Mouse (Mus musculus) urinary bladder, postnatal 25 days (tissue): ENCODE results near the gene Eaf2.
A peak's percentile ranks its signal among the peaks of the same experiment; 100 is the strongest.
"Not testable (repeated sequence)": the region's sequence is repeated elsewhere in the genome, so short reads cannot be mapped to it uniquely, and the experiment has no call there.

Experiments used
- DNase-seq: peaks from one replicate; pipeline ENCODE4 v3.0.0; 2022; ENCODE audit warnings: low spot score

Eaf2 gene

GRCm38 (mm10) chr16:36846894-36847293, 27.9 kb downstream of the Eaf2 start:
- not testable (repeated sequence) for DNase-seq

GRCm38 (mm10) chr16:36828820-36829219, 46.0 kb downstream of the Eaf2 start:
- DNase-seq, result no peak

GRCm38 (mm10) chr16:36828054-36828786, 46.6 kb downstream of the Eaf2 start, which contains the start of gene Iqcb1:
Gene Iqcb1, plus strand, starts transcription at chr16:36828385.
- peak; percentile 74 for DNase-seq

- no peak for DNase-seq
Measured at GRCm38 (mm10) chr16:36827611-36828053, 47.2 kb downstream of the Eaf2 start.

GRCm38 (mm10) chr16:36821474-36821873, 53.3 kb downstream of the Eaf2 start:
- DNase-seq, result no peak

- no peak for DNase-seq
Measured at GRCm38 (mm10) chr16:36820747-36821146, 54.1 kb downstream of the Eaf2 start.

- no peak for DNase-seq
Measured at GRCm38 (mm10) chr16:36820016-36820415, 54.8 kb downstream of the Eaf2 start.

GRCm38 (mm10) chr16:36817321-36817926, 57.4 kb downstream of the Eaf2 start:
- DNase-seq, result no peak

- no peak for DNase-seq
Measured at GRCm38 (mm10) chr16:36816916-36817315, 57.9 kb downstream of the Eaf2 start.

- DNase-seq, result no peak
Measured at GRCm38 (mm10) chr16:36813680-36814079, 61.1 kb downstream of the Eaf2 start.

- DNase-seq, result no peak
Measured at GRCm38 (mm10) chr16:36808616-36809015, 66.2 kb downstream of the Eaf2 start.

GRCm38 (mm10) chr16:36802361-36802760, 72.4 kb downstream of the Eaf2 start:
- DNase-seq, result no peak

- no peak for DNase-seq
Measured at GRCm38 (mm10) chr16:36798334-36798733, 76.5 kb downstream of the Eaf2 start.

- no peak for DNase-seq
Measured at GRCm38 (mm10) chr16:36794976-36795375, 79.8 kb downstream of the Eaf2 start.

- no peak for DNase-seq
Measured at GRCm38 (mm10) chr16:36790166-36790565, 84.6 kb downstream of the Eaf2 start.

GRCm38 (mm10) chr16:36786466-36786865, 88.3 kb downstream of the Eaf2 start:
- DNase-seq, result no peak

- no peak for DNase-seq
Measured at GRCm38 (mm10) chr16:36784594-36785313, 90.0 kb downstream of the Eaf2 start, which contains the start of gene Slc15a2. Gene Slc15a2, minus strand, starts transcription at chr16:36784962.

GRCm38 (mm10) chr16:36784146-36784545, 90.7 kb downstream of the Eaf2 start:
- DNase-seq, result no peak

GRCm38 (mm10) chr16:36775658-36776057, 99.1 kb downstream of the Eaf2 start:
- no peak for DNase-seq

GRCm38 (mm10) chr16:36772996-36773395, 101.8 kb downstream of the Eaf2 start:
- DNase-seq, result no peak

- DNase-seq, result no peak
Measured at GRCm38 (mm10) chr16:36771703-36772102, 103.1 kb downstream of the Eaf2 start.

- no peak for DNase-seq
Measured at GRCm38 (mm10) chr16:36771244-36771643, 103.6 kb downstream of the Eaf2 start.

- no peak for DNase-seq
Measured at GRCm38 (mm10) chr16:36770830-36771229, 104.0 kb downstream of the Eaf2 start.
